Mouse (Mus musculus) left cerebral cortex, postnatal 36 days (tissue): ENCODE data around the gene Rnf150. TPM values are rescaled to one million over a fixed set of nuclear protein-coding genes. Genes with fewer than 3 reads are reported as not detected.

Experiments used
- DNase-seq, 2 experiments: peaks; one replicate each; pipeline ENCODE4 v3.0.0; 2021 to 2022; ENCODE audit warnings: low spot score in 2 of 2, mixed read lengths in 1 of 2
- intact Hi-C: fragments of 180-260 bp; cut with DNase I; formaldehyde crosslinking; loops from one replicate; pipeline ENCODE4 v1.15.1; 2025
- total RNA-seq, 2 experiments: library from RNA; stranded (reverse); gene quantifications; 2 replicates each; pipeline ENCODE4 v1.2.3; 2021

The Rnf150 gene
- total RNA-seq, 2 experiments from 2014 or later, result 41.4 to 53.2 TPM

DNA sequence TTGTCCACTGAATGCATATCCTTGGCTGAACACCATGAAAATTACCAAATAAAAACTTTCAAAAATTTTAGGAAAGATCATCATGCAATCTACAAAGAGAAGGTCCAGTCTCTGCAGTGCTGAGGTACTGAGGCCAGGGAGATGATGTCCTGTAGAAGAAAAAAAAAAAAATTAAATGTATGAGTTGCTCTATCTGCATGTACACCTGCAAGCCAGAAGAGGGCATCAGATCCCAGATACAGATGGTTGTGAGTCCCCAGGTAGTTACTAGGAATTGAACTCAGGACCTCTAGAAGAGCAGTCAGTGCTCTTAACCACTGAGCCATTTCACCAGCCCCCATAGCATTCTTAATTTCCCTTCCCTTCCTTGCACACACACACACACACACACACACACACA lies 224.4 kb downstream of the Rnf150 start:
- intact Hi-C loops, result loop anchor here (2.0 to 10.0 kb wide), 2 partner anchors 123 to 313 kb away; partner anchors contain the start of gene Zfp330
- DNase-seq, result no peak

DNA sequence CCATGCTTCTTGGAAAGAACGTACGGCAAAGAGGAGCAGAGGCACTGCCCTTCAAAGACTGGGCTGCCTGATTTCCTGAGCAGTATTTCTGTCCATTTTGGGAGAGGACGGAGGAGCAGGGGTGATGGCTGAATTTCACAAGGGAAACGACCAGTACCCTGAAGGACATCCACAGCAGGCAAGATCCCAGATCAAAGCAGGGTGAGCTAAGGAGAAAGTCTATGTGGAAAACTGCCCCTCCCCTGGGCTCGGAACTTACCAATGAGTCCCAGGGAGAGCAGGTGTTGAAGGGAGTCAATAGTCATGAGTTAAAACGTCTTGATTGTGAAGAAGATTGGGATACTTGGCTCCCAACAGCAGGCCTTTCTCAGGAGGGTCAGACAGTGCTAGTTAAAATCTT lies 225.0 kb downstream of the Rnf150 start:
- intact Hi-C loops, result loop anchor here (2.0 to 10.0 kb wide), 2 partner anchors 123 to 313 kb away; partner anchors contain the start of gene Zfp330
- DNase-seq, result no peak

DNA sequence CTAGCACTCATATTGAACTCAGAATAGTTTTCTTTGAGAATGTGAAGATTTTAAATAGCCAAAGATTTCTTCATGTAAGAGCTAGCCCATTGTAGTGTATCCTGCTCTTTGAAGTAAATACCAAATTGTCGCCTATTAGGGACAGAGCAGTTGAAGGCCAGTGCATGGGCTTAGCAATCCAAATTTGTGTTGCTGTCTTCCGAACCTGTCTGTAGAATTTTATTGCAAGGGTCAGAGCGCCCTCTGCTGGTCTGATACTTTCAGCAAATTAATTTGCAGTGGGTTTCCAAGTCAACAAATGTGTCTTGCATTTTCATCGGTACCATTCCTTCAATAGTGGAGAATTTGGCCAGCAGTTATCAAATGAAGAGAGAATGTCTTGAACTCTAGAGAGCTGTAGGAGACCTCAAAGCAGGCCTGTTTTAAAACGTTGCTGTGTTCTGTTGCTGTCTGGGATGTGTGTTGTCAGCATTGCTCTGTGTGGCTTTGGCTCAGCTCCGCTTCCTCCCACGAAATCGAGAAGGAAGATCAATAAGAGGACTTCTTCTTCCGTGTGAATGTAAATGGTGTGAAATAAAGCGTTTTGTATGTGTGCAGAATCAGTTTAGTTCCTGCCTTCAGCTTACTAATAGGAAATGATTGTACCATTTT lies 226.3 kb downstream of the Rnf150 start:
- intact Hi-C loops, result loop anchor here (1.0 to 10.0 kb wide), 3 partner anchors 125 to 315 kb away; partner anchors contain the start of genes Rnf150 and Zfp330
- peak; percentile 75 to 83 for DNase-seq

DNA sequence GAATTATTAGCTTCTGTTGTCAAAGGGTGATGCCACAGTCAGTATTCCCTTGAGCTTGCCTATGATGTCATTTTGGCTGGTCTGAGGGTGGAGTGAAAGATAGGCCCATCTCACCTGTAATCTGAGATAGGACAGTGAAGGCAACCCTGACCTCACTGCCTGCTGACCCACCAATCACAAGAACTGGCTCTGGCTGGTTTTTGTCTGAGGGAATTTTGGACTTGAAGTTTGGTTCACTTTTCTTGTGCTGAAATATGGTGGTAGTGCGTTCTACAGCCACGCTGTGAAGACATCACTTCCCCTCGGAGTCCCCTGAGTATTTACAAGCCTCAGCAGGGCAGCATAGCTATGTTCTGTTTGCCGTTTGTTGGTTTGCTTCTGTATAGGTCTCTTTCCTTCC lies 227.3 kb downstream of the Rnf150 start:
- no peak for DNase-seq
- intact Hi-C loops, result no loop called here

DNA sequence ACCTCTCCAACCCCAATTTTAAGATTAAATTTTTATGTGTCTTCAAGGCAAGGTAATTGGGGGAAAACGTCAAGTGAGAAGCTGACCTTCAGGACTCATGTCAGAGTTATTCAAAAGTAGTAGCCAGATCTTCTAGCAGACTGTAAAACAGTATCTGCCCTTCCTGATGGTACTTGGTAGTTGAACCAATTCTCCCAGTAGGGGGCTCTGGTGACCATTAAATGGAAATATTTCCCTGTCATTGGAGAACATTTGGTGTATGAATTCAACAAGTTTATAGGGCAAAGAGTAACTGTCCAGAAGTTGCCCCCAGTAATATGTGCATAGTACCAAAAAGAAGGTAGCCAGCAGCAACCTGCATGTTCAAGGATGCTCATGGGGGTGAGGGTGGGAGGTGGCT lies 236.9 kb downstream of the Rnf150 start:
- intact Hi-C loops, result loop anchor here (5.0 kb wide), 3 partner anchors 152 to 352 kb away; no protein-coding TSS in a partner anchor
- no peak for DNase-seq

DNA sequence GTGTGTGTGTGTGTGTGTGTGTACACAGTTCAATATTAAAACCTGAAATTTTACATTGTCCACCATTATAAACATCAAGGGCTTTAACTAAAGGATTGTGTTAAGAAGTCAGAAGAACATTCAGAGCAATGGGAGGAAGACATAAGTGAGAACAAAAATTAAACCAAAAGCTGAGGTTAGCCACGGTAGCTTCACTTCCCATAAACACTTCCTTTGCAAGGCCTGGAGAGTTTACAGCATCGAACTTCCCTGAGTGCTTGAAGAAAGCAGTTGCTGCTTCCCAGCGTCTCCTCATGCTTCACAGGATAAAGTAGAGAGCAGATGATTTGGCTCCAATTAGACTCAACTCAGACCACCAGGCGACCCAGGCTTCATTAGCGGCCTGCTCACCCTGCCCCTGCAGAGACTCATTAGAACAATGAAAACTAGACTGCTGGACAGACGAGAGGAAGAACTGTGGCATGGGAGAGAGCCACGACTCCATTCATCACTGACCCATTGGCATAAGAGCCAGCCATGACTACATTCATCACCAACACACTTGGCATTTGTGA lies 239.9 kb downstream of the Rnf150 start:
- DNase-seq, result no peak

DNA sequence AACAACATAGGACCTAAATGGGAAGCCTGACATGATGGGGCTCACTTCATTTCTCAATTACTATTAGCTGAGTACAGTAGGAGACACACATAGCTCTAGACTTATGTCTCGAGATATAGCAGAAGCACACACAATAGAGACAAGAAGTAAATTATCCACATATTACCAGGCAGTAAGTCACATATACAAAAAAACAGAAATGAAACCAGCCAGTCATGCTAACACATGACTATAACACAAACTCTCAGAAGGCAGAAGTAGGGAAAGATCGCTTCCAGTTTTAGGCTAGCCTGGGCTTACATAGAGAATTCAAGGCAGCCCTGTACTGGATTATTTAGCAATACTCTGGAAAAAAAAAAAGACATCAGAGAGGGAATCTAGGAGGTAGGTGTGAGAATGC lies 240.8 kb downstream of the Rnf150 start:
- intact Hi-C loops, result loop anchor here (5.0 kb wide), 3 partner anchors 148 to 348 kb away; no protein-coding TSS in a partner anchor
- DNase-seq, result no peak

More for the DNA sequence above, 239.9 kb downstream of the Rnf150 start:
- intact Hi-C loops, result loop anchor here (5.0 kb wide), 3 partner anchors 149 to 349 kb away; no protein-coding TSS in a partner anchor

DNA sequence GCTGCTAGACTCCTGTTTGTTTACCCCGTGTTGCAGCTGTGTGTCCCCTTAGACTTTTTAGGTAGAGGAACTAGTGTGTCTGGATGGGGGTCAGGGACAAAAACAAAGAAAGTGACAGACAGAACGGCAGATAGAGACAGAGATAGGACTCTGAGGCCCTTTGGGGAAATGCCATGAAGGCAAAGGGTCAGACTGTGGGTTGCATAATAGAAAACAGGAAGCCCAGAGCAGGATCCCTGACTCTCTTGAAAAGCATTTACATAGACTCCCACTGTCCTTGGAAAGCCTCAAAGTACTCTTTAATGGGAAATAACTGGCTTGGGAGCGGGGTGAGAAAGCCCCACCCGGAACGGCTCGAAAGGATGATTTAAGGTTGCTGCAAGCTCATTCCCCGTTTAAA lies 246.6 kb downstream of the Rnf150 start:
- intact Hi-C loops, result no loop called here

DNA sequence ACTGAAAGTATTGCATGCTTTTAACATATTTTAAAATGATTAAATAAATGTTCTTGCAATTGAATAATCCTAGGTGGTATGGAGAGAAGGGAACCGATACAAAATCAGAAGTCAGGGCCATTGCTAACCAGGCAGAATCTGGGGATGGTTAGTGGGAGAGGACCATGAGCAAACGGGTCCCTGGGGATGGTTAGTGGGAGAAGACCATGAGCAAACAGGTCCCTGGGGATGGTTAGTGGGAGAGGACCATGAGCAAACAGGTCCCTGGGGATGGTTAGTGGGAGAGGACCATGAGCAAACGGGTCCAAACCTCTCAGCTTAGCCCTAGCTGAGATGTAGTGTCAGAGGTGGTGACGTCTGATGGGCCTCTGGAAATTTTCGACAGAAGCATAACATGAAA lies 247.0 kb downstream of the Rnf150 start:
- intact Hi-C loops, result no loop called here
- no peak for DNase-seq

More for the DNA sequence above, 246.6 kb downstream of the Rnf150 start:
- DNase-seq, result no peak

DNA sequence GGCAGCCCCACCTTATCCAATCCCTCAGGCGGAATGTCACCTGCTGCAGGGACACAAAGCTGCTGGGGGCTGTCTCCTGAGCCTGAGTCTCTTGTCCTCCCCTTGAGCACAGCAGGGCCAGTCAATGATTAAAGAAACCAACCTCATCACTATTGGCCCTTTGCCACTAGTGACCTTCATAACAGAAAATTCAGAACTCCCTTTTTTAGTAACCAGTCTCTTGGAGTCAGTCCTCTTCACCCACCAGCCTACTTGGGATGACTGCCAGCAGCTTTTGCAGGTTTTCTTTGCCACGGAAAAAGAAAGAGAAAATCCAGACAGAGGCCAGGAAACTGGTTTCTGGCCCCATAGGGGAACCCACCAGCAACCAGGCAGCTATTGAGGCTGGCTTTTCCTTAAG lies 271.9 kb downstream of the Rnf150 start:
- intact Hi-C loops, result no loop called here
- no peak for DNase-seq

DNA sequence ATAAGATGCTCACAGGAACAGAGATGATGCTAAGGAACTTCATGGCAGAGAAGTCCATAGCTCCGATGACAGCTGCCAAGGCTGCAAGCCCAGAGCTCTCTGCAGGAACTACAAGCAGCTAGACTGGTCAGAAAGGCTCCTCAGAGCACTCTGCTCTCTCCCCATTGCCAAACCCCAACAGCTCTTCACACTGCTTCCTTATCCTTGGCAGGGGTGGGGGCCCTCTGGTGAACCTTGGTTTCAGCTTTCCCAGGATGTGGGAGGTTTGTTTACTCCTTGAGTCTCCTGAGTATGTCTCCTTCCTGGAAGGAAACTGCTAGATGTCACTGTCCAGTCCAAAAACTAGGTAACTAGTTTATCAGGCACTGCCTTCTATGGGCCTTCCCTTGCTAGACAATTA lies 276.9 kb downstream of the Rnf150 start:
- DNase-seq, result no peak
- intact Hi-C loops, result no loop called here

DNA sequence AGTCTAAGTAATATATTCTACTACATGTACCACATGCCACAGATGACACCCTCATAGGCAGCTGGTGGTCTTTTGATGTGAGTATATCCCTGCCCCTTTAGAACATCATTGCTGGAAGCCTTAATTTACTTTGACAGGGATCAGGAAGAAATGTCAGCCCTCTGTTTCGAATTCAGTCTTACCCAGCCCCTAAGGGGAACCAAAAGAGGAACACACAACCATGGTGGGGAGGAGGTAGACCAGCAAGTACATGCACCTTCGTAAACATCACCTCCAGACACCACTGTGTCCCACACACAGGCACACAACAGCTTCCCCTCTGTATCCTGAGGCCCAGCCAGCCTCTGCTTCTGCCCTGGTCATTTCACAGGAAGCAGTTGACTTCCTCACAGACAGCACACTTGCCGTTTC lies 277.6 kb downstream of the Rnf150 start:
- intact Hi-C loops, result no loop called here
- no peak for DNase-seq

Other genes starting within 250 kb of the Rnf150 start
- 10 to 100 TPM; 29.2 to 37.1 TPM for gene Zfp330, start 89.2 kb upstream of the Rnf150 start, total RNA-seq